Mouse (Mus musculus) cerebellum, postnatal 4 days (tissue): Measurements from ENCODE around the gene Olfr527.

ENCODE experiments used
- DNase-seq, 2 experiments: peaks; one replicate each; pipeline ENCODE4 v3.0.0; 2022; ENCODE audit warnings: low spot score in 2 of 2, mixed read lengths in 1 of 2

The Olfr527 gene

DNA sequence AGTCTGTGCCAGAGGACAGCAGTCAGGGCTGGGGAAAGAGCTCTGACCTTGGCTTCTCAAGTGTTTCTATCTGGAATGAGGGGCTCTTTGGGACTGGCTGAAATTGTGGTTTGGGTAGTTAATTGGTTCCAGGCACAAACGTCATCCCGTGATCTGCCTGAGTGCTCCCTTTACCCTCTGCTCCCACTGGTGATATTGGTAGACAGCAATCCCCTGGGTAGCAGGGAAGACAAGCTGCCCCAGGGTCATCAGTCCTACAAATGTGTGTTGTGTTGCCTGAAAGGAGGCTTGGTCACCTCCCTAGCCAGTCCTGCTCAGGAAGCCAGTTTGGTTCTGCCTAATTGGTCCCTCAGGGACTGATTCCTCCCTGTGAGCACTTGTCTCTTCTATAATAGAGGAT lies at the start of gene Olfr527:
Gene Olfr527, plus strand, starts transcription at position 301 of the 400 bp plus-strand sequence.
- no peak for DNase-seq

DNA sequence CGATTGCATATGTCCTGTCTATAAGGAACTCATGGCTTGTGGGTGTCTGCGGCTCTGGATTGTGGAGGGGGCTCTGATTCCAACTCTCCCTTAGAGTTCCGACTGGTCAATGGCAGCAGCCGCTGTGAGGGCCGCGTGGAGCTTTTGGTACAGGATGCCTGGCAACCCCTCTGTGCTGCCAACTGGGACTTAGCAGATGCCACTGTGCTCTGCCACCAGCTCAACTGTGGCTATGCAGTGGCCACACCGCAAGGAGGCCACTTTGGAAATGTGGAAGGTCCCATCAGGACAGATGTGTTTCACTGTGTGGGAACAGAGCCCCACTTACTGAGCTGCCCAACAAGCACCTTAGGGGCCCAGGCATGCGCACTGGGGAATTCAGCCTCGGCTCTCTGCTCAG lies 38.1 kb upstream of the Olfr527 start:
- no peak for DNase-seq

DNA sequence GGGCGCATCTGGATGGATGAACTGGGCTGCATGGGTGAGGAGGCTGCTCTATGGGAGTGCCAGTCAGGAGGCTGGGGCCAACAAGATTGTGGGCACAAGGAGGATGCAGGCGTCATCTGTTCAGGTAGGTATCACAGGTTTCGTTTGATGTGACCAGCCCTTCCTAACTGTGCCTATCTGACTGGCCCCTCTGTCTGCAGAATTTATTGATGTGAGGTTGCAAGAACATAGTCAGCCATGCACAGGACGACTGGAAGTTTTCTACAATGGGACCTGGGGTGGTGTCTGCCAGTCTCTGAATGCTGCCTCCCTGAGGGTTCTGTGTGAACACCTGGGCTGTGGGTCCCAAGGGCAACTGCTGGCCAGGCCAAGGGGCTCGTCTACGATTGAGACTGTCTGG lies 36.9 kb upstream of the Olfr527 start:
- DNase-seq = no peak

DNA sequence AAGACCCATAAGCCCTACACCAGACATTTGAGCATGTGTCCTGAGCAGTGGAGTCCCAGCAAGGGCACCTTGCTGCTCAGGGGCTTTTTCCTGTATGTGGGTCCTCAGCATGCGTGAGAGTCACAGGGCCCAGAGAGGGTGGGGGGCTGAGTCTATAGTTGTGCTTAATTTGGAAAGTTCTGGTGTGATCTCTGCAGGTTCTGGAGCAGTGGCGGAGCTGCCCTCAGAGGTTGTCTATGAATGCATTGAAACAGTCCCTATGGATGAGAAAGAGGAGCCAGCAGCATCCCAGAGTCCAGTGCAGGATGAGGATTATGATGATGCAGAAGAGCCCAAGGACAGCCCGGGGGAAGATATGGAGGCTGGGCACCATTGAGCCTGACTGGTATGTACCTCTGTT lies 34.4 kb upstream of the Olfr527 start:
- no peak for DNase-seq

DNA sequence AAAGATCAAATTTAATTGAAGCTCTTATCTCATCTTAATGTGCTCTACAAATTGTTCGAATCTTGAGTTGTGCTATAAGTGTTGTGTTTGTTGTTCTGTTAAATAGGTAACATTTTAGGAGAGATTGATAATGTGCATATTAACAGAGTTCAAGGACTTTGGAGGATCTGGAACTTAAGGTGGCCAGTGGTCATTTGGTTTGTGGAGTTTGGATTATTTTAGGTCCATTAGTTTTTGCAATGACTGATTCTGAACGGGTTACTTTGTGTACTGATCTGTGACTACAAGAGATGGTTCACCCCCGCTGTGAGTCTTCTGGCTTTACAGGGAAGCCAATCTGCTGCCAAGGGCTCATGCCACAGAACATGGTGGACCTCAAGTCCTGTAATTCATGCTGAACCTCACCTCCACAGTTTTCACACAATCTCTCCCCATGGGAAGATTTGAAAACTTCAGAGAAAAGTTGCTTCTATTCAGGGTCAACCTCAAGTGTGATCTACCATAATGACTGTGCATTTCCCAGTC lies 13.9 kb upstream of the Olfr527 start:
- no peak for DNase-seq

DNA sequence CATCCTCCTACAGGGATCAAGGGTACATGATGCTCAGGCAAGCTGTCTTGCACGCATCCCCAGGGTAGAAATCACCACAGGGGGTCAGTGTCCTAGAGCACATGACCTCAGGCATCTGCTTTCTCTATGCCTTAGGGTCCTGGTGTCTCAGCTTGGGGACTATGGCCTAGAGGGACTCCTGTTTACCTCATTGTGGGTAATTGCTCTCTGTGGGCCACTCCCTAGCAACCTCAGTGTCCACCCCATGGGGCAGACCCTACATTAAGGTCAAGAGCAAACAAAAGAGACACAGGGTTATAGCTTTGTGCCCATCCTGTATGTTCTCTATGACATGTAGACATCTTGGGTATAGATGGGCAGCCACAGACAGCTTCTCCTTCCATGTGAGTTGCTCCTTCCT lies 13.3 kb upstream of the Olfr527 start, which contains the start of gene Olfr525:
Gene Olfr525, plus strand, starts transcription at position 301 of the 400 bp plus-strand sequence.
- DNase-seq = no peak

DNA sequence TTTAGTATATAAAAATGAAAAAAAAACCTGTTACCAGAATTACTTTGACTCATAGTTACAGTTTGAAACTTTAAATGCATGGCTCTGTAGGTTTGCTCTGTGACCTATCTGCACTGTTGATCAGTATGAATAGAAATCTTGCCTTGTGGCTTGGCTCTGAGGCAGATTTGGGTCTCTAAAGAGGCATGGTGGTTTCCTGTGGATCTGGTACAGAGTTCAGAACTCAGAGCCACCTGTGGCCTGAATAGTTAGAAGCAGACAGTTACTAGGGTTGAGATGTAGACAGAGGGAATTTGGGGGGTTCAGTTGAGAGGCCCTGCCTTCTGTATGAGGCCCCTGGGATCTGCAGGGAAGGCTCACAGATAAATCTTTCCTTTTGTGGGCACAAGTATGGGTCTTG lies 12.7 kb upstream of the Olfr527 start:
- no peak for DNase-seq

DNA sequence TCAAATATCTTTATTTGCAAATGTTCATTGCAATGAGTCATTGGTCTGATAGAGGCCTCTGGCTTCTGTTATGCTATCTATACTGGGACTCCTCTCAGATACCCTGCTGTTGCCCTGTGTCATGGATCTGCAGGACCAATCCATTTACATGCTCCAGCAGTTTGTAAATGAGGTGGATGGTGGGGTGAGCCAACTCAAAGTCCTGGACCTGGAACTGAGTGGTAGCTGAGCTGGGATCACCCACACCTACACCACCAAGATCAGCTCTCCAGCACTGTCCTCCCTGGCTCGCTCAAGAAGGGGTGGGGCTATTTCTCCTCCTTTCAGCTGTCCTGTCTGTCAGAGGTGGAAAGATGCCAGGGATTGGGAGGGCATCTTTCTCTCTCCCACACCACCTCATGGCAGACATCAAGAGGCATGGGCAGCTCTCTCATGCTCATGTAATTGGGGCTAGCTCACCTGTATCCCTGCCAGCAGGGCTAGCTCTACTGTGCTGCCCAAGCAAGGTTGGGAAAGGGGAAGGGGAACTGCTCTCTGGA lies 4.0 kb upstream of the Olfr527 start:
- no peak for DNase-seq

DNA sequence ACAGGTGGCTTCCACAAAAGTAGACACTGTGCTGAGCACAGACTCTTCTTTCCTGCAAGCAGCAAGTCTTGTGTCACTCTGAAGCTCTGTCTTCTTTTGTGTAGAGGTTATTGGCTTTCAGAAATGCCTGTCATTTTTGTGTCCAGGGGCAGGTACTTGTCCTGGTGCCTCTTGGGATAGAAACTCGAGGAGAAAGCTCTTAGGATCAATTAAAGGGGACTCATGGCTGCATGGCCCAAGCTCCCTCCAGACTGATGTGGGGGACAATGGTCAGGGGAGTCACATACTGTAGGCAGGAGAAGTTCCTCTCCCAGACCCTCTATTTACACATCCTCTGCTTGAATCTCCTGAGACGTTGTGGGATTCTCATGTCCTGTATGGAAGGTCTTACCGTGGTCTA lies 27.8 kb downstream of the Olfr527 start, which contains the start of gene Olfr60:
Gene Olfr60, minus strand, starts transcription at position 101 of the 400 bp plus-strand sequence.
- no peak for DNase-seq

DNA sequence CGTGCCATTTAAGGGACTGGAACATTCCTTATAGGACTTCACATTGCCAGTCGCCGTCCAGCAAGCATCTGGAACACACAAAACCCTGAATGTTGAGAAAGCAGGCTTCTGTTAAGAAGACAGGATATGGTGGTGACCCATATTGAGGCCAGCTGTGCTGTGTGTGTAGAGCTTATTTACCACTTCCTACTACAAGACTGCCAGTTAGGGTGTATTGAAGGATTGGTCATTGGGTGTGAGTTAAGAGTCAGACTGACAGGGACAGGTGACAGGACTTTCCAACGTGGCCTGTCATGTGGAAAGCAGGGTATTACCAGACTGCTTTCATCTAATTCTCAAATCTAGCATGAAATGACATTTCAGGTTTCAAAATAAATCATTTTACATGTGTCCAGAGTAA lies 40.5 kb downstream of the Olfr527 start:
- no peak for DNase-seq

DNA sequence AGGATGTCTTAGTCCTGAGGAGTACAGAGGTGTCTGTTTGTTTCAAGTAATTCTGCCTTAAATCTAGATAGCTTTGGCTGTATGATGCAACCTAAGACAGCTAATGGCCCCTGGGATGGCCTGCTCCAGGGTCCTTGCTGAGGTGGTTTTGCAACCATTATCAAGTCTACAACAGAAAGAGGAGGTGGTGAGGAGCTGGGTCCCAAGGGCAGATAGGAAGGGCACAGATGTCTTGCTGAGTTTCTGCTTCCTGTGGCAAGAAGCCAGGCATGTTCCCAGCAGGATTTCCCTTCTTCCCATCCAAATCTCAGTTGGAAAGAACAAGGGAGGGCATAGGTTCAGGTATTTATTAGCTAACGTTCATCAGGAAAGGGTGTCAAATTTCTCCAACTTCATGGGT lies 42.4 kb downstream of the Olfr527 start, which contains the start of gene Olfr530:
Gene Olfr530, minus strand, starts transcription at position 101 of the 400 bp plus-strand sequence.
- DNase-seq = no peak

DNA sequence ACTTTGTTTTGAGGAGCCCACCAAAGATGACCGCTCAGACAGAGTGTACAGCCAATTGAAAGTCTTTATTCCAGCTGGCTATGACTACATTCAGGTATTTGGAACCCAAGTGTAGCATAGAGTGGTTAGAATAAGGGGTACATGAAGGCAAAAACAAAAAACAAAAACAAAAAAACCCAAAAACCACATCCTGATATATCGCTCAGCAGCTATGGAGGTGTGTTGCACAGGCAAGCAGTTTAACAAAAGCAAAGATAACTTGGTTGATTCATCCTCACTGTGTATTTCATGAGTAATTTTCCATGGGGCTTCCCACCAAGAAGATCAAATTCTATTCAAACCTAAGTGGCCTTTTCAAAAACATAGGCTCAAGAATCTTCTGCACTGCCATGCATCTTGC lies 43.1 kb downstream of the Olfr527 start:
- no peak for DNase-seq
